Mouse (Mus musculus) CH12.LX (cell line): ENCODE measurements around the gene Mxd1.

Experiments used
- BHLHE40 ChIP-seq: IDR thresholded peaks from 2 replicates; pipeline ENCODE4 v1.6.1; 2011; ENCODE audit warnings: mild to moderate bottlenecking, low read depth, low read length, improper control_type of control experiment
- CTCF ChIP-seq, 2 experiments: IDR thresholded peaks in 1 of 2; conservative IDR thresholded peaks in 1 of 2; 2 replicates each; pipeline ENCODE4 v1.5.1; 2011 to 2012; ENCODE audit warnings: low read depth in 2 of 2, low read length in 2 of 2, improper control_type of control experiment in 1 of 2, inconsistent platforms in 1 of 2, mild to moderate bottlenecking in 1 of 2, moderate library complexity in 1 of 2
- EP300 ChIP-seq: IDR thresholded peaks from 2 replicates; pipeline ENCODE4 v1.6.1; 2011; ENCODE audit warnings: low read length, improper control_type of control experiment
- HCFC1 ChIP-seq: IDR thresholded peaks from 2 replicates; pipeline ENCODE4 v1.6.1; 2012; ENCODE audit warnings: low read depth, mild to moderate bottlenecking, inconsistent platforms, low read length, improper control_type of control experiment
- MAFK ChIP-seq: IDR thresholded peaks from 2 replicates; pipeline ENCODE4 v1.6.1; 2011; ENCODE audit warnings: low read length, improper control_type of control experiment; ENCODE audit not compliant: insufficient replicate concordance
- MAZ ChIP-seq: IDR thresholded peaks from 2 replicates; pipeline ENCODE4 v1.6.1; 2012; ENCODE audit warnings: low read depth, mild to moderate bottlenecking, inconsistent platforms, low read length, improper control_type of control experiment, moderate library complexity
- NELFE ChIP-seq: IDR thresholded peaks from 2 replicates; pipeline ENCODE4 v1.6.1; 2011; ENCODE audit warnings: low read depth, low read length, improper control_type of control experiment
- POLR2A ChIP-seq: IDR thresholded peaks from 2 replicates; pipeline ENCODE4 v1.6.1; 2011; ENCODE audit warnings: low read depth, mild to moderate bottlenecking, improper control_type of control experiment, low read length

DNA sequence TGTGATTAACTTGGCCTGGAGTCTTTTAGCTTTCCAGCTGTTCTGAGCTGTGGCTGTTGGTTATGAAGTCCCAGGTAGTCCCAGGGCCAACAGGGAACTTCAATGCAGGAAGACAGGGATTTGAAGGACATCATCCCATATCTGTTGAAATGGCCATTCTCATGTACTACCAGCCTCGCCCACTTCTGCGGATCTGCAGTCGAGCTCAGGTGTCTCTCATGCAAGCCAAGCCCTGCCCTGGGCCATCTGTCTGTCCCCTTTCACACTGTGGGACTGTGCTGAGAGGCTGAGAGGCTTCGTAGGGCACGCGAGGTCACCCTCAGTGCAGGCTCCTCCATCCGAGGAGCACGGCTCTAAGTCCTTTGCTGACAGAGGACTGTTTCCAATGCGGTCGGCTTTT lies 27.3 kb upstream of the Mxd1 start:
- no peak for TF ChIP-seq CTCF (conservative IDR thresholded peaks at IDR 0.05 in 1 of 2, IDR thresholded peaks at IDR 0.05 in 1 of 2; ENCODE audit: low read depth in 2 of 2, low read length in 2 of 2)
- no peak for TF ChIP-seq POLR2A
- no peak for TF ChIP-seq BHLHE40
- no peak for TF ChIP-seq NELFE
- no peak for TF ChIP-seq HCFC1
- no peak for TF ChIP-seq MAFK
- TF ChIP-seq EP300: no peak
- no peak for TF ChIP-seq MAZ
